Mouse (Mus musculus): ENCODE measurements around the gene 4930572O03Rik. TPM values are rescaled to one million over a fixed set of nuclear protein-coding genes. Genes with fewer than 3 reads are reported as not detected.

The 4930572O03Rik gene
- not detected for polyA plus RNA-seq (2017; shearing (Covaris generic))

DNA sequence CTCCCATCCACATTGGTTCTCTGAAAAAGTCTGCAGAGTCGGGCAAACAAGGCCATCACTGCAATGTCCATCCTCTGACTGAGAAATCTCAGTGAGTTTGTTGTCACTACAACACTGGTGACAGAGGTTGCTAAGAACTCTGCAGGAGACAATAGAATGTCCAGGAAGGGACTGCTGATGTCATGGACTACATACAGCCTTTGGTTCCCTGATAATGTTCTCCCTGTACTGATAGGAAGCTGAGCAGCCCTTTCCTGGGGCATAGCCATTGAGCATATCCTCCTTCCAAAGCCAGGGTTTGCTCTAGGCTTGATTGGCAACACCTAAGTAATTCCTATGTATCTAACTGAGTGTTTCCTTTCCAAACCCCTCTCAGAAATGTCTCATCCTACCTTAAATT, at the start of gene 4930572O03Rik:
4930572O03Rik (minus strand) TSS at position 101 of the 400 bp plus-strand sequence.

DNA sequence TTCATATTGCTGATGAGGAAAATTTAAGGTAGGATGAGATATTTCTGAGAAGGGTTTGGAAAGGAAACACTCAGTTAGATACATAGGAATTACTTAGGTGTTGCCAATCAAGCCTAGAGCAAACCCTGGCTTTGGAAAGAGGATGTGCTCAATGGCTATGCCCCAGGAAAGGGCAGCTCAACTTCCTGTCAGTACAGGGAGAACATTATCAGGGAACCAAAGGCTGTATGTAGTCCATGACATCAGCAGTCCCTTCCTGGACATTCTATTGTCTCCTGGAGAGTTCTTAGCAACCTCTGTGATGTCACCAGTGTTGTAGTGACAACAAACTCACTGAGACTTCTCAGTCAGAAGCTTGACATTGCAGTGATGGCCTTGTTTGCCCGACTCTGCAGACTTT, 38.1 kb downstream of the 4930572O03Rik start, which contains the start of gene Speer4d:
Speer4d (plus strand) TSS at position 301 of the 400 bp plus-strand sequence.

Other genes starting within 250 kb of the 4930572O03Rik start
- not detected for gene Gm21149, start 180.5 kb downstream of the 4930572O03Rik start, polyA plus RNA-seq (2017; shearing (Covaris generic))
- not detected for gene Gm21190, start 127.8 kb downstream of the 4930572O03Rik start, polyA plus RNA-seq (2017; shearing (Covaris generic))
- not detected for gene Gm21083, start 79.7 kb downstream of the 4930572O03Rik start, polyA plus RNA-seq (2017; shearing (Covaris generic))
- not detected for gene Speer4d, start 38.0 kb downstream of the 4930572O03Rik start, polyA plus RNA-seq (2017; shearing (Covaris generic))
- gene Speer4c, start 57.2 kb upstream of the 4930572O03Rik start, polyA plus RNA-seq (2017; shearing (Covaris generic)), result not detected